Comparison of ENCODE assay signal across 11 mouse cellular contexts in genomic region chr11:74811538-74811937, GRCm38 (mm10).
"Had no signal": no experiment of that assay in that cellular context is flagged by ENCODE, and none has a peak within 500 bp of the region (broad histone marks: within the 10 kb centered on the region; RNA-seq: fewer than 3 reads in every experiment).

No protein-coding gene starts in this region.

- H3K4me2 ChIP-seq: liver, embryonic 11.5 days; lung, embryonic 15.5 days; midbrain, embryonic 12.5 days had no signal

- DNase-seq: kidney, postnatal 10 days; lung, postnatal 14 days; thymus, postnatal 4 days had no signal

- H3K9ac ChIP-seq: lung, embryonic 15.5 days; midbrain, embryonic 12.5 days had no signal

- H3K27me3 ChIP-seq: lung, embryonic 15.5 days; megakaryocyte, embryonic 14.5 days; midbrain, embryonic 12.5 days had no signal

- H3K27ac ChIP-seq: left cerebral cortex, adult 2 months; limb, embryonic 10.5 days; lung, embryonic 15.5 days; macrophage; midbrain, embryonic 12.5 days; stomach, postnatal 0 days had no signal

- H3K9me3 ChIP-seq: limb, embryonic 10.5 days; lung, embryonic 15.5 days; megakaryocyte, embryonic 14.5 days; midbrain, embryonic 12.5 days had no signal

- H3K4me3 ChIP-seq: left cerebral cortex, adult 2 months; limb, embryonic 10.5 days; lung, embryonic 15.5 days; megakaryocyte, embryonic 14.5 days; midbrain, embryonic 12.5 days had no signal

- H3K4me1 ChIP-seq: lung, embryonic 15.5 days; midbrain, embryonic 12.5 days had no signal
